Mouse (Mus musculus): ENCODE data around the gene Efl1. TPM values are rescaled to one million over a fixed set of nuclear protein-coding genes. Genes with fewer than 3 reads are reported as not detected.

Gene Efl1
- total and polyA plus RNA-seq, 3 experiments: 19.5 to 27.4 (median 21.0) TPM

GRCm38 (mm10) chr7:82772481-82772880 lies 124.1 kb downstream of the Efl1 start:
- DNase-seq (ENCODE audit: extremely low read depth): no peak
- TF ChIP-seq RCOR1 (conservative IDR thresholded peaks at IDR 0.05; ENCODE audit: low read depth, low read length) (no peak), ZMIZ1 (IDR thresholded peaks at IDR 0.05; ENCODE audit: low read depth, low read length) (no peak), ETS1 (conservative IDR thresholded peaks at IDR 0.05; ENCODE audit: low read depth, low read length) (no peak)
- Histone ChIP-seq H3K9ac (ENCODE audit: insufficient read depth, low read depth) (no peak overlapping the region), H3K4me1 (ENCODE audit: control insufficient read depth in 1 of 2, insufficient read depth in 2 of 2) (peaks cover 3 to 29% of the 10 kb centered on the region in 2 experiments; a peak in 3 of 4 replicates), H3K4me3 (replicated peaks in 1 of 3; ENCODE audit: low read depth in 2 of 3, low read length in 2 of 3, poor library complexity in 1 of 3) (no peak overlapping the region), H3K79me2 (replicated peaks; ENCODE audit: control insufficient read depth, extremely low read depth, insufficient read depth, poor library complexity, severe bottlenecking) (no peaks in the 10 kb centered on the region), H3K27ac (ENCODE audit: insufficient read depth, low read depth) (no peak overlapping the region), H3K9me3 (replicated peaks; ENCODE audit: low read length) (no peaks in the 10 kb centered on the region), H3K36me3 (replicated peaks in 1 of 2; ENCODE audit: control insufficient read depth in 1 of 2, insufficient read depth in 1 of 2, low read length in 1 of 2) (peaks cover 15 to 70% of the 10 kb centered on the region in 2 experiments), H3K4me2 (ENCODE audit: insufficient read depth, low read depth, poor library complexity, severe bottlenecking) (no peak overlapping the region), H3K27me3 (replicated peaks) (no peaks in the 10 kb centered on the region)
- in situ Hi-C loops (cut with MboI; ENCODE audit: low pct_ligation_motif_present, low pct_unique_long_range_greater_than_20kb, low sequenced_read_pairs) (no loop called here), dilution Hi-C loops (cut with MboI; ENCODE audit: extremely low pct_ligation_motif_present, extremely low pct_unique_long_range_greater_than_20kb, low sequenced_read_pairs) (no loop called here)

GRCm38 (mm10) chr7:82773150-82773549 lies 124.7 kb downstream of the Efl1 start:
- Histone ChIP-seq H3K9me3 (replicated peaks; ENCODE audit: low read length) (no peaks in the 10 kb centered on the region), H3K27me3 (replicated peaks) (no peaks in the 10 kb centered on the region), H3K9ac (ENCODE audit: insufficient read depth, low read depth) (no peak overlapping the region), H3K4me3 (replicated peaks in 1 of 3; ENCODE audit: low read depth in 2 of 3, low read length in 2 of 3, poor library complexity in 1 of 3) (no peak overlapping the region), H3K4me2 (ENCODE audit: insufficient read depth, low read depth, poor library complexity, severe bottlenecking) (no peak overlapping the region), H3K27ac (ENCODE audit: insufficient read depth, low read depth) (no peak overlapping the region), H3K36me3 (replicated peaks in 1 of 2; ENCODE audit: control insufficient read depth in 1 of 2, insufficient read depth in 1 of 2, low read length in 1 of 2) (peaks cover 18 to 73% of the 10 kb centered on the region in 2 experiments), H3K4me1 (ENCODE audit: control insufficient read depth in 1 of 2, insufficient read depth in 2 of 2) (peaks cover 3 to 29% of the 10 kb centered on the region in 2 experiments; a peak in 3 of 4 replicates), H3K79me2 (replicated peaks; ENCODE audit: control insufficient read depth, extremely low read depth, insufficient read depth, poor library complexity, severe bottlenecking) (no peaks in the 10 kb centered on the region)
- dilution Hi-C loops (cut with MboI; ENCODE audit: extremely low pct_ligation_motif_present, extremely low pct_unique_long_range_greater_than_20kb, low sequenced_read_pairs): no loop called here
- DNase-seq (ENCODE audit: extremely low read depth): no peak
- in situ Hi-C loops (cut with MboI; ENCODE audit: low pct_ligation_motif_present, low pct_unique_long_range_greater_than_20kb, low sequenced_read_pairs): no loop called here
- TF ChIP-seq RAD21 (IDR thresholded peaks at IDR 0.05; ENCODE audit: low read depth, low read length) (peak; percentile 1), ZC3H11A (IDR thresholded peaks at IDR 0.05; ENCODE audit: low read depth, low read length) (no peak)

- no peak overlapping the region for H3K4me3 ChIP-seq (replicated peaks in 1 of 3; ENCODE audit: low read depth in 2 of 3, low read length in 2 of 3, poor library complexity in 1 of 3)
- no peak overlapping the region for H3K4me2 ChIP-seq (ENCODE audit: insufficient read depth, low read depth, poor library complexity, severe bottlenecking)
- no peaks in the 10 kb centered on the region for H3K79me2 ChIP-seq (replicated peaks; ENCODE audit: control insufficient read depth, extremely low read depth, insufficient read depth, poor library complexity, severe bottlenecking)
- H3K9ac ChIP-seq (ENCODE audit: insufficient read depth, low read depth): no peak overlapping the region
- H3K4me1 ChIP-seq (ENCODE audit: control insufficient read depth in 1 of 2, insufficient read depth in 2 of 2): peaks cover 3 to 24% of the 10 kb centered on the region in 2 experiments; a peak in 3 of 4 replicates
- in situ Hi-C loops (cut with MboI; ENCODE audit: low pct_ligation_motif_present, low pct_unique_long_range_greater_than_20kb, low sequenced_read_pairs): no loop called here
- peaks cover 20 to 72% of the 10 kb centered on the region in 2 experiments for H3K36me3 ChIP-seq (replicated peaks in 1 of 2; ENCODE audit: control insufficient read depth in 1 of 2, insufficient read depth in 1 of 2, low read length in 1 of 2)
- H3K27me3 ChIP-seq (replicated peaks): no peaks in the 10 kb centered on the region
- H3K27ac ChIP-seq (ENCODE audit: insufficient read depth, low read depth): no peak overlapping the region
- H3K9me3 ChIP-seq (replicated peaks; ENCODE audit: low read length): no peaks in the 10 kb centered on the region
- no peak for DNase-seq (ENCODE audit: extremely low read depth)
- dilution Hi-C loops (cut with MboI; ENCODE audit: extremely low pct_ligation_motif_present, extremely low pct_unique_long_range_greater_than_20kb, low sequenced_read_pairs): no loop called here
- TF ChIP-seq MAFK (IDR thresholded peaks at IDR 0.05; ENCODE audit: insufficient replicate concordance, low read length): no peak
- no peak for TF ChIP-seq KAT2A (IDR thresholded peaks at IDR 0.05; ENCODE audit: insufficient replicate concordance, low read length)
- no peak for TF ChIP-seq TCF12 (IDR thresholded peaks at IDR 0.05; ENCODE audit: low read depth, low read length)
- TF ChIP-seq ETS1 (conservative IDR thresholded peaks at IDR 0.05; ENCODE audit: low read depth, low read length): no peak
- no peak for TF ChIP-seq ZKSCAN1 (IDR thresholded peaks at IDR 0.05; ENCODE audit: borderline replicate concordance, low read depth, low read length)
- TF ChIP-seq ZC3H11A (IDR thresholded peaks at IDR 0.05; ENCODE audit: low read depth, low read length): no peak
- TF ChIP-seq E2F4 (IDR thresholded peaks at IDR 0.05; ENCODE audit: insufficient replicate concordance, low read depth, low read length): no peak
- TF ChIP-seq HCFC1 (IDR thresholded peaks at IDR 0.05; ENCODE audit: low read depth, low read length): no peak
- TF ChIP-seq NELFE (IDR thresholded peaks at IDR 0.05; ENCODE audit: low read depth, low read length): no peak
- TF ChIP-seq IRF4 (IDR thresholded peaks at IDR 0.05; ENCODE audit: low read depth, low read length): no peak
- no peak for TF ChIP-seq ZNF384 (IDR thresholded peaks at IDR 0.05; ENCODE audit: low read depth, low read length)
- TF ChIP-seq CHD1 (IDR thresholded peaks at IDR 0.05; ENCODE audit: low read depth, low read length): no peak
- no peak for TF ChIP-seq SIN3A (IDR thresholded peaks at IDR 0.05; ENCODE audit: low read length)
- TF ChIP-seq UBTF (IDR thresholded peaks at IDR 0.05; ENCODE audit: low read depth, low read length): no peak
- no peak for TF ChIP-seq MAX (IDR thresholded peaks at IDR 0.05; ENCODE audit: low read length)
Measured at GRCm38 (mm10) chr7:82773884-82774283, 125.5 kb downstream of the Efl1 start.
